Mouse (Mus musculus): ENCODE data around the gene Cacna2d1.

GRCm38 (mm10) chr5:16414693-16415092 is 480.2 kb downstream of the Cacna2d1 start:
- TF ChIP-seq POLR2A (IDR thresholded peaks at IDR 0.05; ENCODE audit: borderline replicate concordance, control insufficient read depth, low read depth, low read length) (no peak), CTCF (IDR thresholded peaks at IDR 0.05; ENCODE audit: control insufficient read depth, insufficient read depth, low read length) (no peak)
